Mouse (Mus musculus): ENCODE results near the gene Jak2.

Jak2 gene

GRCm38 (mm10) chr19:29252831-29253545 lies 1.4 kb downstream of the Jak2 start:
- DNase-seq (ENCODE audit: low spot score in 2 of 2): peak; percentile 39 to 49

DNA sequence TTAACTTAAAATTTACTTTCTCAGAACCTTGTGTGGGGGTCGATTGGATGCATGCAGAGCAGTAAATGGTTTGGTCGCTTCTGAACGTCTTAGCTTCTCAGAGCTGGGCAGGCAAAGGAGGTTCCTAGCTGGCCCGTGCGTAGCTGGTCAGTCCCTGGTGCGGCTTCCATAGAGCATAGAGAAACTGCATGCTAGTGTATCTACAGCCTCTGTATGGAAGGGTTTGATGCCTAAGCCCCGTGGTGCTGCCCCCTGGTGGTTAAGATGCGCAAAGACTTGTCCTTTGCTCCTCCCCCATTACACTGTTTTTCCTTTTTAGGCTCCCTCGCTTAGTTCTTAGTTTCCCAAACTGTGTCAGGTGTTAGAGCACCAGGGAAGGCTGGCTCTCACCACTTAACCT lies 2.1 kb downstream of the Jak2 start:
- peak; percentile 86 to 92 for DNase-seq (ENCODE audit: low spot score in 2 of 2)

GRCm38 (mm10) chr19:29254671-29255070 lies 3.0 kb downstream of the Jak2 start:
- DNase-seq (ENCODE audit: low spot score in 2 of 2): no peak

DNA sequence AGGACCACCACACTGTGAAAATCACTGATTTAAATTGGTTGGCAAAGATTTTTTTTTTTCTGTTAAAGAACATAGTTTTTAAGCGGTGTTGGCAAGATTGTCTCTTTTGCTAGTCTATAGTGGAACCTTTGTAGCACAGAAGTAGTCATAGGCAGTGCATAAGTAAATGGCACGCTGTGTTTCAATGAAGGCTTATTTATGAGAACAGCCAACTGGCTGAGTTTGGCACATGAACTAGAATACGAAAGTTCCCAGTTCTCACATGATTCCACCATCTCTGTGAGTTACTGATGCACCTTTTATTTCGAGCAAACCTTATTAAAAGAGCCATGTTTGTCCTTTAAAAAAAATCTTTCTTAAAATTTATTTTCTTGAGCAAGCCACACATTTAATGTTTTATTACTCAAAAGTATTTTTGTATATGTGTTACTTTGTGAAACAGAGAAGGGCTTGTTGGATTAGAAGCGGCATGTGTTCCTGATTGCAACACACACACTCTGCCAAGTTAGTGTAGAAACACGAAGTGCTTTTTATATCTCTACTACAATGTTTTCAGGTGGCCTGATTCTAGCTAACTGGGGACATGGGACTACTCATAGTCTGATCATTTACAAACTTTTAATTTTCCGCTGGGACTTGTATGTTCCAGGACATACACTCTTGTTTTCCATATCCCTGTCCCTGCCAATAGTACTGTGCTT lies 3.8 kb downstream of the Jak2 start:
- no peak for DNase-seq (ENCODE audit: low spot score in 2 of 2)

DNA sequence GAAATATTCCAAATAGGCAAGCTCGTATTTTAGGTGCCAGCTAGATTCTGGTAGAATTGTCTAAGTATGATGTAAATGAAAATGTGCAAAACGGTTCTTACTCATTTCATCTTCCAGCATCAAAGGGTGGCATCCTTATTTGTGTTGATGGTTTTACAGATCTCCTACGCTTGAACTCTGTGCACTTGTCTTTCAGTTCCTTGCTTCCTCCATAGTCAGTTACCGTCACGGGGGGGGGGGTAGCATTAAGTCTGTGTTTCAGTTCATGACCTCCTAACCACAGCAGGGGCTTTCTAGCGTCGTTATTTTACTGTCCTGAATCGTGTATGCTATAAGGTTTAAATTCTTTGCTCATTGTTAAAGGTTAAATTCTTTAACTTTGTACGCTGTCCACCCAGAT lies 10.0 kb downstream of the Jak2 start:
- DNase-seq (ENCODE audit: low spot score in 2 of 2): no peak

GRCm38 (mm10) chr19:29263492-29263891 lies 11.9 kb downstream of the Jak2 start:
- DNase-seq (ENCODE audit: low spot score in 2 of 2): no peak

- no peak for DNase-seq (ENCODE audit: low spot score in 2 of 2)
Measured at GRCm38 (mm10) chr19:29265538-29265937, 13.9 kb downstream of the Jak2 start.

- DNase-seq (ENCODE audit: low spot score in 2 of 2): no peak
Measured at GRCm38 (mm10) chr19:29267075-29267868, 15.6 kb downstream of the Jak2 start.

- no peak for DNase-seq (ENCODE audit: low spot score in 2 of 2)
Measured at GRCm38 (mm10) chr19:29268788-29269321, 17.2 kb downstream of the Jak2 start.

GRCm38 (mm10) chr19:29270226-29270625 lies 18.6 kb downstream of the Jak2 start:
- no peak for DNase-seq (ENCODE audit: low spot score in 2 of 2)

DNA sequence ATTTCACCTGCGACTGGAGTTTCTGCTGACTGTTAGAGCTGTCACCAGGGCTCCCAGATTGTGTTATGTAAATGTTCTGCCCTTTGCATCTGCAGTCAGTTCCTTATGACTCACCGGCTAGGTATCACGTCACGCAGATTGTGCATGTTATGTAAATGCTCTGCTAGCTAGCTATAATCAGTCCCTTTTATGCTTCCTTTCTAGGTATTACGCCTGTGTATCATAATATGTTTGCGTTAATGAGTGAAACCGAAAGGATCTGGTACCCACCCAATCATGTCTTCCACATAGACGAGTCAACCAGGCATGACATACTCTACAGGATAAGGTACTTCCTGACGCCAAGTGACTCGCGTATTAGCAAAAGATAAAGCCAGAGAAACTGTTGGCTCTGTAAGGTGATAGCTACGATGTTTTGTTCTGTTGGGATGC lies 19.5 kb downstream of the Jak2 start:
- no peak for DNase-seq (ENCODE audit: low spot score in 2 of 2)

GRCm38 (mm10) chr19:29272011-29272809 lies 20.6 kb downstream of the Jak2 start:
- DNase-seq (ENCODE audit: low spot score in 2 of 2): no peak

DNA sequence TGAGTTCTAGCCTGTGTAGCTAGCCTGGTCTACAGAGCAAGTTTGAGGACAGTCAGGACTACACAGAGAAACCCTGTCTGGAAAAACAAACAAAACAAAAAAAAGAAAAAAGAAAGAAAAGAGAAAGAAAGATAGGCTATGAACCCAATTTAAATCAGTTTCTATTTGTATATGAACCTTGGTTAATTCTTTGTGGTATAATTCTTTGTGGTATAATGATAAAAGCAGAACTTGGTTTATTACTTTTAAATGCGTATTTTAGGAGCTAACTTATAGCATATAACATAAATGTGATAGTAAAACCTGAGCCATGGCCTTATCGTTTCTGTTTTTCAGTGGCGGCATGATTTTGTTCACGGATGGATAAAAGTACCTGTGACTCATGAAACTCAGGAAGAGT lies 24.8 kb downstream of the Jak2 start:
- DNase-seq (ENCODE audit: low spot score in 2 of 2): no peak

DNA sequence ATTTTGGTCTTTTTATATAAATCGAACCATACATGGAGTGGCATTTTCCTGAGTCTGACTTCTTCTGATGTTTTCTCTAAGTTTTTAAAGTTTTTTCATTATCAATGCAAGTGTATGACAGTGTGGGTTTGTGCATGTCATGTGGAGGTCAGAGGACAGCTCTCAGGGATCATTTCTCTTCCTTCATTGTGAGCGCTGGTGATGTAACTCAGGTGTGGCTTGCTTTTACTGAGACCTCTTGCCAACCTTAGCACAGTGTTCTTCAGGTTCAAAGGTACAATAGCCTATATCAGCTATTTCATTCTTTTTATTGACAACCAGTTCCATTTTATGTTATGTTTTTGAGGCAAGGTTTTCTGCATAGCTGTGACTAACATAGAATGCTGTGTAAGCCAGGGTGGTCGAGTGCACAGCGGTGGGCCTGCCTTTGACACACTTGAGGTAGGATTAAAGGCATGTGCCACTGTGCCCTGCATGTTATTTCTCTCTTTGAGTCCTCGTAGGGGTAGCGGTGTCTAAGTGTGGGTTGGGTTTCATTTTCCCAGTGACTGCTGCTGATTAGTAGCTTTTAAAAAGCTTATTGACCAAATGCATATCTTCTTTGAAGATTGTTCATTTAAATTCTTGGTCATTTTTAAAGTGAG lies 27.4 kb downstream of the Jak2 start:
- DNase-seq (ENCODE audit: low spot score in 2 of 2): no peak

DNA sequence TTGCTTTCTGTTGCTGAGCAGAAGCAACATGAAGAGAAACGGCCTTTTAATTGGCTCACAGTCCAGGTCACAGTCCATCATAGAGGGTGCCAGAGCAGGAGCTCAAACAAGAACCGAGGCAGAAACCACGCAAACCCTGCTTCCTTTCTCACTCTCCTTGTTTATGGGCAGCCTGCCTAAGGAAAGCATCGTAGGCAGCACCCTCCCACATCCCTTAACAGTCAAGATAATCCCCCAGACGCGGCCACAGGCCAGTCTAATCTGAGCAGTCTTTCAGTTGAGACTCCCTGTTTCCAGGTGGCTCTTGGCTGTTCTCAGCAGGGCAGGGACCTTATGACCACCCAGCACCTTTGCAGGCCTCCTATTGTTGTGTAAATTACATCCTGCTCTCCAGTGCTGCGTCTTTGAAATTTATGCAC lies 33.8 kb downstream of the Jak2 start:
- DNase-seq (ENCODE audit: low spot score in 2 of 2): no peak

DNA sequence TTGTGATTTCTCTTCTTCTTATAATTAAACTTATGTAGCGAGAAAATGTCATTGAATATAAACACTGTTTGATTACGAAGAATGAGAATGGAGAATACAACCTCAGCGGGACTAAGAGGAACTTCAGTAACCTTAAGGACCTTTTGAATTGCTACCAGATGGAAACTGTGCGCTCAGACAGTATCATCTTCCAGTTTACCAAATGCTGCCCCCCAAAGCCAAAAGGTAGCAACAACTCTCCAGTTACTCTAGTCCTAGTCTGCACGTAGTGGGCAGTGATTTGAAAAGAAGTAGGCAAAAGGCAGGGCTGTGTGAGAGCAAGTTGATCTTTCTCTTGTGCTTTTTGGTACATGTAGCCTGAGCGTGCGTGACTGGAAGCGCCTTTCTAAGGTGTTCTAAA lies 36.2 kb downstream of the Jak2 start:
- no peak for DNase-seq (ENCODE audit: low spot score in 2 of 2)

DNA sequence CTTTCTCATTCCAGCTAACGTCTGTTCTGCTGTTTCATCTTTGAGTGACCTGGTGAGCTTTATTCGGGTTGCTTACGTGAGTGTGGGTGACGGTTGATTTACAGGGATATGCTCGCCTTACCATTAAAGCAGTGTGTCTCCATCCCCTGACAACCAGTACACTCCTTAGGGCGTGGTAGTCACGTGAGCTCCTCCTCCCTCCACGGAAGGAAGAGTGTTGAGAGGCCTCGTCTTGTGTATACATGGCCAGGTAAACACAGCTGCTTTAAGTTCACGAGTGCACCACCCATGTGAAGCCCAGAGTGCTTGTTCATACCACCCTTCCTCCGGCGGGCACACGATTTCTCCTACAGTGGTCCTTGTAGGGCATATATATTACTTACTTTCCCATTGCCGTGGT lies 39.9 kb downstream of the Jak2 start:
- DNase-seq (ENCODE audit: low spot score in 2 of 2): no peak

DNA sequence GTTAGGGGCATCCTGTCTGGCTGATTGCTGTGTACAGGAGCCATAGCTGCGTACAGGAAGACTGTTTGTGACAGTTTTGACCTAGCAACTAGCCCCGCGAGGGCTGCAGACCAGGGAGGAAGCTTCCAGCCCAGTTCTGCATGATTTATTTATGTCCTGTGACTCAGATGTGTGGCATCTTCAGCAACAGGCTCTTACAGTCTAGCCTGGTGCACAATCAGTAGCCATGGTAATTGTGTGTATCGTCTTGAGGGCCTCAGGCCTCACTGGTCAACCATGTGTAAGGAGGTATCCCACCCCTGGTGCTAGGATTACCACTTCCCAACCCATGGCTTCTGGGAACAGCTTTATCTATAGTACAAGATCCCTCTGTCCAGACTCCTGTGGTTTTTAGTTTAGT lies 40.9 kb downstream of the Jak2 start:
- no peak for DNase-seq (ENCODE audit: low spot score in 2 of 2)

DNA sequence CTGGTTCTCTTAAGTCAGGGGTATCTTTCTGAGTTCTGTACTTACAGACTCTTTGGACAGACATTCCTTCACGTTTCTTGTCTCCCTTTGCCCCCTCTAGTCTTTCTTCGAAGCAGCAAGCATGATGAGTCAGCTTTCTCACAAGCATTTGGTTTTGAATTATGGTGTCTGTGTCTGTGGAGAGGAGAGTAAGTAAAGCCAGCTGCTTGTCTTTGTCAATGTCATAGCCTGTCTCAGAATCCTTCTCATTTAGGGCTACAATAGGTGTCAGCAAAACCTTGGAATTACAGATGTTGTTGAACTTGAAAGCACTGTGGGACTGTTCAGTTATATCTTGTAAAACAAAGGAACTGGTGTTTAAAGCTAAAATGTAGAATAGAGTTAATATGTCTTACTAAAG lies 43.1 kb downstream of the Jak2 start:
- DNase-seq (ENCODE audit: low spot score in 2 of 2): no peak

- DNase-seq (ENCODE audit: low spot score in 2 of 2): no peak
Measured at GRCm38 (mm10) chr19:29296166-29296565, 44.5 kb downstream of the Jak2 start.

GRCm38 (mm10) chr19:29297366-29297765 lies 45.7 kb downstream of the Jak2 start:
- DNase-seq (ENCODE audit: low spot score in 2 of 2): no peak

Data from spleen, postnatal 10 days (tissue).